Mouse (Mus musculus): ENCODE measurements around the gene Ncf2. TPM values are rescaled to one million over a fixed set of nuclear protein-coding genes. Genes with fewer than 3 reads are reported as not detected.

Gene Ncf2
- total RNA-seq, 2 experiments from 2014 or later: 5.4 to 7.3 TPM

GRCm38 (mm10) chr1:152795688-152796255, 4.2 kb upstream of the Ncf2 start:
- no peak for DNase-seq (ENCODE audit: low spot score in 2 of 2)

GRCm38 (mm10) chr1:152796683-152797263, 3.2 kb upstream of the Ncf2 start:
- DNase-seq (ENCODE audit: low spot score in 2 of 2): no peak

GRCm38 (mm10) chr1:152798125-152798524, 1.9 kb upstream of the Ncf2 start:
- DNase-seq (ENCODE audit: low spot score in 2 of 2): no peak

- DNase-seq (ENCODE audit: low spot score in 2 of 2): no peak
These were observed 711 bp downstream of the Ncf2 start for GRCm38 (mm10) chr1:152800633-152801176.

- no peak for DNase-seq (ENCODE audit: low spot score in 2 of 2)
These were observed 4.9 kb downstream of the Ncf2 start for GRCm38 (mm10) chr1:152804907-152805306.

- DNase-seq (ENCODE audit: low spot score in 2 of 2): no peak
These were observed 7.8 kb downstream of the Ncf2 start for GRCm38 (mm10) chr1:152807619-152808391.

- no peak for DNase-seq (ENCODE audit: low spot score in 2 of 2)
These were observed 8.3 kb downstream of the Ncf2 start for GRCm38 (mm10) chr1:152808392-152808680.

GRCm38 (mm10) chr1:152809541-152810252, 9.7 kb downstream of the Ncf2 start:
- DNase-seq (ENCODE audit: low spot score in 2 of 2): no peak

- no peak for DNase-seq (ENCODE audit: low spot score in 2 of 2)
These were observed 10.8 kb downstream of the Ncf2 start for GRCm38 (mm10) chr1:152810533-152811439.

- DNase-seq (ENCODE audit: low spot score in 2 of 2): no peak
These were observed 15.3 kb downstream of the Ncf2 start for GRCm38 (mm10) chr1:152815265-152815701.

- DNase-seq (ENCODE audit: low spot score in 2 of 2): no peak
These were observed 17.2 kb downstream of the Ncf2 start for GRCm38 (mm10) chr1:152817027-152817769.

- no peak for DNase-seq (ENCODE audit: low spot score in 2 of 2)
These were observed 17.8 kb downstream of the Ncf2 start for GRCm38 (mm10) chr1:152817794-152818193.

GRCm38 (mm10) chr1:152819558-152819957, 19.6 kb downstream of the Ncf2 start:
- no peak for DNase-seq (ENCODE audit: low spot score in 2 of 2)

GRCm38 (mm10) chr1:152820911-152821695, 21.1 kb downstream of the Ncf2 start:
- DNase-seq (ENCODE audit: low spot score in 2 of 2): no peak

- DNase-seq (ENCODE audit: low spot score in 2 of 2): no peak
These were observed 21.8 kb downstream of the Ncf2 start for GRCm38 (mm10) chr1:152821746-152822145.

GRCm38 (mm10) chr1:152824206-152824605, 24.2 kb downstream of the Ncf2 start:
- DNase-seq (ENCODE audit: low spot score in 2 of 2): no peak

GRCm38 (mm10) chr1:152826446-152826845, 26.5 kb downstream of the Ncf2 start:
- no peak for DNase-seq (ENCODE audit: low spot score in 2 of 2)

GRCm38 (mm10) chr1:152828168-152828567, 28.2 kb downstream of the Ncf2 start:
- no peak for DNase-seq (ENCODE audit: low spot score in 2 of 2)

Data from adrenal gland, postnatal 4 days (tissue).